Mouse (Mus musculus) heart, postnatal 0 days (tissue): ENCODE measurements around the gene Zdhhc13. TPM values are rescaled to one million over a fixed set of nuclear protein-coding genes. Genes with fewer than 3 reads are reported as not detected.

Experiments
- ATAC-seq: fragments of 200-750 bp; cut with Nextera tagmentation; 2 replicates; pipeline ENCODE4 v1.8.0; 2017; ENCODE audit warnings: low read depth, moderate number of reproducible peaks, moderate library complexity; ENCODE audit not compliant: insufficient read depth
- DNase-seq: peaks from one replicate; pipeline ENCODE4 v3.0.0-alpha.2; 2016; ENCODE audit warnings: low spot score
- H3K27ac ChIP-seq: fragments of 300-500 bp; sonication (generic); 2 replicates; pipeline ENCODE4 v1.5.1; 2014; ENCODE audit warnings: low read depth, mild to moderate bottlenecking
- H3K27me3 ChIP-seq: fragments of 300-500 bp; sonication (generic); 2 replicates; pipeline ENCODE4 v1.6.1; 2014; ENCODE audit warnings: low read length, mixed read lengths; ENCODE audit not compliant: control insufficient read depth, insufficient read depth
- H3K36me3 ChIP-seq: fragments of 300-500 bp; sonication (generic); replicated peaks from 2 replicates; pipeline ENCODE4 v1.6.1; 2014; ENCODE audit warnings: low read length, mixed read lengths; ENCODE audit not compliant: control insufficient read depth, insufficient read depth
- H3K4me1 ChIP-seq: fragments of 300-500 bp; sonication (generic); 2 replicates; pipeline ENCODE4 v1.6.1; 2014; ENCODE audit warnings: antibody characterized with exemption; ENCODE audit not compliant: control insufficient read depth, insufficient read depth
- H3K4me2 ChIP-seq: fragments of 300-500 bp; sonication (generic); 2 replicates; pipeline ENCODE4 v1.6.1; 2014; ENCODE audit warnings: low read depth, mild to moderate bottlenecking, low read length, moderate library complexity
- H3K4me3 ChIP-seq: fragments of 300-500 bp; sonication (generic); 2 replicates; pipeline ENCODE4 v1.5.1; 2014; ENCODE audit warnings: low read depth, low read length
- H3K9ac ChIP-seq: fragments of 300-500 bp; sonication (generic); replicated peaks from 2 replicates; pipeline ENCODE4 v1.6.1; 2014; ENCODE audit warnings: low read depth, low read length, mixed read lengths
- H3K9me3 ChIP-seq: fragments of 300-500 bp; sonication (generic); replicated peaks from 2 replicates; pipeline ENCODE4 v1.6.1; 2016; ENCODE audit warnings: low read length; ENCODE audit not compliant: control insufficient read depth
- CTCF ChIP-seq: IDR thresholded peaks from 2 replicates; pipeline ENCODE4 v1.5.1; 2016; ENCODE audit warnings: antibody characterized with exemption, control low read depth, low read depth
- EP300 ChIP-seq: IDR thresholded peaks from 2 replicates; pipeline ENCODE4 v1.6.1; 2016; ENCODE audit warnings: antibody characterized with exemption, low read depth
- WGBS: fragments of 180-500 bp; shearing (Covaris S2); extraction: QIAGEN DNeasy Blood & Tissue Kit; methylation state at CpG from one replicate; pipeline ENCODE4 v1.1.7; 2014; 5-methylcytosine and 5-hydroxymethylcytosine counted together
- polyA plus RNA-seq: library from polyadenylated mRNA; unstranded; fragments of >200 nt; fragmentation: Nextera tagmentation; extraction: Ambion mirVana; gene quantifications from 2 replicates; pipeline ENCODE4 v1.2.1, GENCODE M21; 2015
- total RNA-seq: library from RNA; depleted of rRNA; stranded (reverse); fragments of >200 nt; gene quantifications from 2 replicates; pipeline ENCODE4 v1.2.3, GENCODE M21; 2014; ENCODE audit warnings: low replicate concordance

Gene Zdhhc13
- total and polyA plus RNA-seq, 2 experiments from 2014 or later = 29.5 to 58.5 TPM

- no peak overlapping the region for H3K4me2 ChIP-seq
- no peaks in the 10 kb centered on the region for H3K27me3 ChIP-seq
- H3K27ac ChIP-seq = no peak overlapping the region
- DNase-seq (no peak), ATAC-seq (no peak)
- H3K4me3 ChIP-seq = no peak overlapping the region
- H3K36me3 ChIP-seq = no peaks in the 10 kb centered on the region
- no peaks in the 10 kb centered on the region for H3K4me1 ChIP-seq
- 54% methylated on average over 4 of the region's 4 CpGs for WGBS
- TF ChIP-seq CTCF (no peak), EP300 (no peak)
- H3K9ac ChIP-seq = no peak overlapping the region
- no peaks in the 10 kb centered on the region for H3K9me3 ChIP-seq
These were observed 22.8 kb upstream of the Zdhhc13 start for GRCm38 (mm10) chr7:48765959-48766358.

GRCm38 (mm10) chr7:48769721-48770120 lies 19.1 kb upstream of the Zdhhc13 start:
- WGBS = 15% methylated on average over 1 of the region's 1 CpGs
- no peak for DNase-seq
- TF ChIP-seq EP300 (no peak), CTCF (no peak)
- Histone ChIP-seq H3K9ac (no peak overlapping the region), H3K4me3 (no peak overlapping the region), H3K27ac (no peak overlapping the region), H3K36me3 (no peaks in the 10 kb centered on the region), H3K9me3 (no peaks in the 10 kb centered on the region), H3K4me1 (no peaks in the 10 kb centered on the region), H3K27me3 (no peaks in the 10 kb centered on the region), H3K4me2 (no peak overlapping the region)
- ATAC-seq = no peak

- 79% methylated on average over 2 of the region's 2 CpGs for whole genome bisulfite sequencing
- H3K9me3 ChIP-seq = no peaks in the 10 kb centered on the region
- H3K9ac ChIP-seq = no peak overlapping the region
- TF ChIP-seq EP300 = no peak
- no peak for TF ChIP-seq CTCF
- no peak overlapping the region for H3K27ac ChIP-seq
- ATAC-seq = no peak
- H3K4me3 ChIP-seq = no peak overlapping the region
- H3K4me1 ChIP-seq = no peaks in the 10 kb centered on the region
- H3K36me3 ChIP-seq = no peaks in the 10 kb centered on the region
- no peak overlapping the region for H3K4me2 ChIP-seq
- no peaks in the 10 kb centered on the region for H3K27me3 ChIP-seq
- no peak for DNase-seq
These were observed 16.6 kb upstream of the Zdhhc13 start for GRCm38 (mm10) chr7:48772060-48772734.

- H3K9me3 ChIP-seq = no peaks in the 10 kb centered on the region
- no peak for TF ChIP-seq EP300
- no peaks in the 10 kb centered on the region for H3K27me3 ChIP-seq
- H3K27ac ChIP-seq = no peak overlapping the region
- no peak overlapping the region for H3K4me2 ChIP-seq
- DNase-seq (no peak), ATAC-seq (no peak)
- H3K36me3 ChIP-seq = no peaks in the 10 kb centered on the region
- no peak overlapping the region for H3K4me3 ChIP-seq
- no peak overlapping the region for H3K9ac ChIP-seq
- WGBS = 83% methylated on average over 5 of the region's 5 CpGs
- no peaks in the 10 kb centered on the region for H3K4me1 ChIP-seq
These were observed 15.5 kb upstream of the Zdhhc13 start for GRCm38 (mm10) chr7:48773333-48773732.

GRCm38 (mm10) chr7:48774633-48775032 lies 14.2 kb upstream of the Zdhhc13 start:
- WGBS = 95% methylated on average over 1 of the region's 1 CpGs
- no peaks in the 10 kb centered on the region for H3K4me1 ChIP-seq
- no peaks in the 10 kb centered on the region for H3K9me3 ChIP-seq
- ATAC-seq (no peak), DNase-seq (no peak)
- H3K4me2 ChIP-seq = no peak overlapping the region
- H3K36me3 ChIP-seq = no peaks in the 10 kb centered on the region
- no peak overlapping the region for H3K9ac ChIP-seq
- TF ChIP-seq CTCF (no peak), EP300 (no peak)
- H3K27me3 ChIP-seq = no peaks in the 10 kb centered on the region
- H3K27ac ChIP-seq = no peak overlapping the region
- H3K4me3 ChIP-seq = no peak overlapping the region

GRCm38 (mm10) chr7:48775436-48775835 lies 13.4 kb upstream of the Zdhhc13 start:
- ATAC-seq (no peak), DNase-seq (no peak)
- no peak overlapping the region for H3K27ac ChIP-seq
- H3K9ac ChIP-seq = no peak overlapping the region
- H3K36me3 ChIP-seq = no peaks in the 10 kb centered on the region
- TF ChIP-seq EP300 (no peak), CTCF (no peak)
- H3K4me1 ChIP-seq = no peaks in the 10 kb centered on the region
- H3K27me3 ChIP-seq = no peaks in the 10 kb centered on the region
- WGBS = 86% methylated on average over 1 of the region's 1 CpGs
- no peak overlapping the region for H3K4me3 ChIP-seq
- no peaks in the 10 kb centered on the region for H3K9me3 ChIP-seq
- H3K4me2 ChIP-seq = no peak overlapping the region
